Mouse (Mus musculus): ENCODE data around the gene Unc13d. TPM values are rescaled to one million over a fixed set of nuclear protein-coding genes. Genes with fewer than 3 reads are reported as not detected.

Gene Unc13d
- polyA plus RNA-seq, 1 experiment from 2014 or later = 6.9 TPM

GRCm38 (mm10) chr11:116106963-116107776 lies 29.4 kb upstream of the Unc13d start:
- 46% methylated on average over 13 of the region's 14 CpGs for WGBS (ENCODE audit: insufficient replicate concordance)
- no peak overlapping the region for H3K4me3 ChIP-seq (ENCODE audit: low read depth, low read length)
- DNase-seq = peak; percentile 32
- H3K9me3 ChIP-seq (ENCODE audit: low read length) = no peaks in the 10 kb centered on the region
- TF ChIP-seq EP300 (IDR thresholded peaks at IDR 0.05; ENCODE audit: low read depth) (no peak), CTCF (IDR thresholded peaks at IDR 0.05; ENCODE audit: low read depth) (peak; percentile 40)
- H3K9ac ChIP-seq (replicated peaks) = no peak overlapping the region
- no peak for ATAC-seq
- H3K4me1 ChIP-seq (ENCODE audit: insufficient read depth) = peaks cover 50% of the 10 kb centered on the region
- no peak overlapping the region for H3K27ac ChIP-seq (ENCODE audit: low read depth)
- 0 out of 2 replicates have a peak, but pooled peaks cover 2% of the 10 kb centered on the region for H3K36me3 ChIP-seq (replicated peaks; ENCODE audit: insufficient read depth, low read length)
- peaks cover 31% of the 10 kb centered on the region for H3K27me3 ChIP-seq (ENCODE audit: insufficient read depth, low read length)
- H3K4me2 ChIP-seq (ENCODE audit: low read depth, low read length) = peak overlapping the region; percentile 29; the same call in 1 of the 2 replicates

- H3K4me1 ChIP-seq (ENCODE audit: insufficient read depth) = peaks cover 54% of the 10 kb centered on the region
- H3K27me3 ChIP-seq (ENCODE audit: insufficient read depth, low read length) = peaks cover 31% of the 10 kb centered on the region
- no peak overlapping the region for H3K27ac ChIP-seq (ENCODE audit: low read depth)
- H3K4me3 ChIP-seq (ENCODE audit: low read depth, low read length) = no peak overlapping the region
- DNase-seq (no peak), ATAC-seq (no peak)
- no peaks in the 10 kb centered on the region for H3K9me3 ChIP-seq (ENCODE audit: low read length)
- H3K9ac ChIP-seq (replicated peaks) = no peak overlapping the region
- H3K36me3 ChIP-seq (replicated peaks; ENCODE audit: insufficient read depth, low read length) = 0 out of 2 replicates have a peak, but pooled peaks cover 2% of the 10 kb centered on the region
- 39% methylated on average over 32 of the region's 32 CpGs for WGBS (ENCODE audit: insufficient replicate concordance)
- H3K4me2 ChIP-seq (ENCODE audit: low read depth, low read length) = peak overlapping the region; percentile 30; the same call in 1 of the 2 replicates
- TF ChIP-seq CTCF (IDR thresholded peaks at IDR 0.05; ENCODE audit: low read depth) (no peak), EP300 (IDR thresholded peaks at IDR 0.05; ENCODE audit: low read depth) (no peak)
These were observed 28.6 kb upstream of the Unc13d start for GRCm38 (mm10) chr11:116106154-116106962.

- Histone ChIP-seq H3K9me3 (ENCODE audit: low read length) (no peaks in the 10 kb centered on the region), H3K4me2 (ENCODE audit: low read depth, low read length) (no peak overlapping the region), H3K4me3 (ENCODE audit: low read depth, low read length) (no peak overlapping the region), H3K4me1 (ENCODE audit: insufficient read depth) (peaks cover 65% of the 10 kb centered on the region), H3K36me3 (replicated peaks; ENCODE audit: insufficient read depth, low read length) (0 out of 2 replicates have a peak, but pooled peaks cover 2% of the 10 kb centered on the region), H3K27ac (ENCODE audit: low read depth) (no peak overlapping the region), H3K9ac (replicated peaks) (no peak overlapping the region), H3K27me3 (ENCODE audit: insufficient read depth, low read length) (peaks cover 26% of the 10 kb centered on the region)
- WGBS (ENCODE audit: insufficient replicate concordance) = 79% methylated on average over 2 of the region's 2 CpGs
- DNase-seq = no peak
- no peak for ATAC-seq
- no peak for TF ChIP-seq EP300 (IDR thresholded peaks at IDR 0.05; ENCODE audit: low read depth)
These were observed 27.3 kb upstream of the Unc13d start for GRCm38 (mm10) chr11:116105065-116105464.

GRCm38 (mm10) chr11:116104006-116104646 lies 26.4 kb upstream of the Unc13d start:
- ATAC-seq (peak; percentile 46), DNase-seq (peak; percentile 41)
- TF ChIP-seq CTCF (IDR thresholded peaks at IDR 0.05; ENCODE audit: low read depth) = no peak
- TF ChIP-seq EP300 (IDR thresholded peaks at IDR 0.05; ENCODE audit: low read depth) = no peak
- peaks cover 67% of the 10 kb centered on the region for H3K4me1 ChIP-seq (ENCODE audit: insufficient read depth)
- H3K9me3 ChIP-seq (ENCODE audit: low read length) = no peaks in the 10 kb centered on the region
- no peak overlapping the region for H3K4me2 ChIP-seq (ENCODE audit: low read depth, low read length)
- 0 out of 2 replicates have a peak, but pooled peaks cover 2% of the 10 kb centered on the region for H3K36me3 ChIP-seq (replicated peaks; ENCODE audit: insufficient read depth, low read length)
- H3K27ac ChIP-seq (ENCODE audit: low read depth) = peak overlapping the region; percentile 45; the same call in 1 of the 2 replicates
- H3K9ac ChIP-seq (replicated peaks) = no peak overlapping the region
- peaks cover 17% of the 10 kb centered on the region for H3K27me3 ChIP-seq (ENCODE audit: insufficient read depth, low read length)
- H3K4me3 ChIP-seq (ENCODE audit: low read depth, low read length) = no peak overlapping the region
- WGBS (ENCODE audit: insufficient replicate concordance) = 29% methylated on average over 14 of the region's 14 CpGs

GRCm38 (mm10) chr11:116103572-116103971 lies 25.8 kb upstream of the Unc13d start:
- peak overlapping the region; percentile 45; the same call in 1 of the 2 replicates for H3K27ac ChIP-seq (ENCODE audit: low read depth)
- DNase-seq = peak; percentile 14
- H3K9ac ChIP-seq (replicated peaks) = no peak overlapping the region
- H3K9me3 ChIP-seq (ENCODE audit: low read length) = no peaks in the 10 kb centered on the region
- no peak overlapping the region for H3K4me2 ChIP-seq (ENCODE audit: low read depth, low read length)
- WGBS (ENCODE audit: insufficient replicate concordance) = 57% methylated on average over 11 of the region's 12 CpGs
- no peak overlapping the region for H3K4me3 ChIP-seq (ENCODE audit: low read depth, low read length)
- TF ChIP-seq EP300 (IDR thresholded peaks at IDR 0.05; ENCODE audit: low read depth) (no peak), CTCF (IDR thresholded peaks at IDR 0.05; ENCODE audit: low read depth) (no peak)
- 0 out of 2 replicates have a peak, but pooled peaks cover 2% of the 10 kb centered on the region for H3K36me3 ChIP-seq (replicated peaks; ENCODE audit: insufficient read depth, low read length)
- no peak for ATAC-seq
- peaks cover 65% of the 10 kb centered on the region for H3K4me1 ChIP-seq (ENCODE audit: insufficient read depth)
- H3K27me3 ChIP-seq (ENCODE audit: insufficient read depth, low read length) = peaks cover 11% of the 10 kb centered on the region

Measured in liver, postnatal 0 days (tissue).